Mouse (Mus musculus) cortical plate, adult 2 months (tissue): Measurements from ENCODE around the gene Hsd17b3. TPM values are rescaled to one million over a fixed set of nuclear protein-coding genes. Genes with fewer than 3 reads are reported as not detected.

Experiments used
- H3K27ac ChIP-seq: fragments of 200-500 bp; 2 replicates; pipeline ENCODE4 v1.5.1; 2012; ENCODE audit warnings: low read length, control low read depth, inconsistent platforms; ENCODE audit not compliant: insufficient read depth
- H3K4me1 ChIP-seq: fragments of 200-500 bp; 2 replicates; pipeline ENCODE4 v1.6.1; 2011; ENCODE audit warnings: low read length; ENCODE audit not compliant: control insufficient read depth, insufficient read depth
- H3K4me3 ChIP-seq: fragments of 200-500 bp; 2 replicates; pipeline ENCODE4 v1.5.1; 2011; ENCODE audit warnings: mild to moderate bottlenecking, low read length, control low read depth; ENCODE audit not compliant: insufficient read depth
- CTCF ChIP-seq: fragments of 200-500 bp; IDR thresholded peaks from 2 replicates; pipeline ENCODE4 v1.5.1; 2011; ENCODE audit warnings: mild to moderate bottlenecking, control low read depth, low read length; ENCODE audit not compliant: insufficient read depth; ENCODE audit errors: extremely low read depth
- POLR2A ChIP-seq: fragments of 200-500 bp; IDR thresholded peaks from 2 replicates; pipeline ENCODE4 v1.6.1; 2011; ENCODE audit warnings: mild to moderate bottlenecking, low read length, control low read depth; ENCODE audit not compliant: insufficient read depth; ENCODE audit errors: extremely low read depth
- polyA plus RNA-seq: library from polyadenylated mRNA; depleted of rRNA; stranded (reverse); fragments of >200 nt; gene quantifications from 2 replicates; pipeline ENCODE4 v1.2.3, GENCODE M21; 2012

The Hsd17b3 gene
- polyA plus RNA-seq, 1 experiment, result not detected

DNA sequence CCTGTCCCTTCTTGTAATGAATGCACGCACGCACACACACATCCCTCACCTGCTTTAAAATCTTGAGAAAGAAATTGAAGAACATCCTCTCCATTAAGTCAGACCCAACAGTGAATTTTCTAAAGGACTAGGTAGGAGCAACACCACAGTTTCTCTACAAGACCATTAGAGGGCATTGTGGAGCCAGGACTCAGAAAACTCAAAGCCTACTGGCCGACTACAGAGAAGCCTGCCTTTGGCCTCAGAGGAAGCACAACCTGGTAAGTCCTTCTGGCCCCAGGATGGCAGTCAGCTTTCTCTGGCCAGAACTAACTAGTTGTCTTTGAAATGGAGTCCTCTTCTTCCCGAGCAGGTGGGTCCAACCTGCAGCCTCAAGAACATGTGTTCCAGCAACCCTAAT is 38.1 kb downstream of the Hsd17b3 start:
- no peak for TF ChIP-seq POLR2A
- TF ChIP-seq CTCF, result peak; percentile 30; the same call in 1 of the 2 replicates
- Histone ChIP-seq H3K4me1 (no peaks in the 10 kb centered on the region), H3K4me3 (no peak overlapping the region), H3K27ac (no peak overlapping the region)

DNA sequence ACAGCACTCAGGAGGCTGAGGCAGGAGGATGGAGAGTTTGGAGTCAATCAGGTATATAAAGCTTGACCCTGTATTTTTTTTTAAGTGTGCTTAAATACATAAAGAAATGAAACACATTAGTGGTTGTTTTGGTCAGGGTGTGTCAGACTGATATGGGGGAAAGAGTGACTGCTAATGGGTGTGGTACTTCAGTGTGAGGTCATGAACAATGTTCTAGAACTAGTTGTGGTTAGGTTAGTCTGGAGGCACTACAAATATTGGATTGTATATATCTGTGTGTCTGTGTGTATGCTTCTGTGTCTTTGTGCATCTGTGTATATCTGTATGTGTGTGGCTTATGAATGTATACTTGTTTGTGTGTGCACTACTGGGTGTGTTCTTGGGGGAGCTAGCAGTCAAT is 39.5 kb downstream of the Hsd17b3 start:
- H3K4me3 ChIP-seq, result no peak overlapping the region
- no peak overlapping the region for H3K27ac ChIP-seq
- H3K4me1 ChIP-seq, result no peaks in the 10 kb centered on the region
- no peak for TF ChIP-seq POLR2A
- TF ChIP-seq CTCF, result no peak

DNA sequence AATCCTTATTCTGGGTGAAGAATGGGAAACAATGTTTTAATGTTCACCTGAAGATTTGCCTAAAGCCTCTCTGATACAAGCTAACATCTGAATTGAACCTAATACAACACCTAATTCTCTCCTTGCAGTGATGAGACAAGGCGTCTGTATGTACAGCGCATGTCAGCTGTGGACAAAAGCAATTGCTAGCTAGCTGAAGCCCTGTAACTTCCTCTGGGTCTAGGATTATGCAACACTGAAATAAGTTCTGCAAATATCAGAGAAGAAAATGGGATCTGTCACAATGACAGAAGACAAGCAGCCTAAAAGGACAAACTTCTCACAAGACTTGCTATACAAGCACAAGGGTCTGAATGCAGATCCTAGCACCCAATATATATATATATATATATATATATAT is 40.6 kb downstream of the Hsd17b3 start:
- Histone ChIP-seq H3K4me3 (no peak overlapping the region), H3K27ac (no peak overlapping the region), H3K4me1 (no peaks in the 10 kb centered on the region)
- no peak for TF ChIP-seq POLR2A
- no peak for TF ChIP-seq CTCF

DNA sequence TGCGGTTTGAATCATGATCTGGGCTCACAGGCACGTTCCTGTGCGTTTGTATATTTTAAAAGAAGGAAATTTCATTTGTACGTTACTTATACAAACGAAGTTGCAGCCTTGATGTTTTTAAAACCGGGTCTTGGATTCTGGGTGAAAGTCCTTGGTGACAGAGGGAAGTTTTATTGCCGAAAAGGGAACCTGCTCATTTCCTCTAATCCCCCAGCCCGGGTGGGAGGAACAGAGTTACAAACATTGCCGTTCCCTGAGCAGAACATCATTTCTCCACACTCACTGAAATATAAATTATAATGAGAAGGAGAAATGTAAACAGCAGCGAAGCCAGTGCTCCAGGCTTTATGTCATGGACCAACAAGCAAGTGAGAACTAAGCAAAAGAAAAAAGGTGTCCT is 49.1 kb downstream of the Hsd17b3 start:
- Histone ChIP-seq H3K4me1 (no peaks in the 10 kb centered on the region), H3K27ac (no peak overlapping the region), H3K4me3 (no peak overlapping the region)
- TF ChIP-seq CTCF, result no peak
- TF ChIP-seq POLR2A, result no peak

DNA sequence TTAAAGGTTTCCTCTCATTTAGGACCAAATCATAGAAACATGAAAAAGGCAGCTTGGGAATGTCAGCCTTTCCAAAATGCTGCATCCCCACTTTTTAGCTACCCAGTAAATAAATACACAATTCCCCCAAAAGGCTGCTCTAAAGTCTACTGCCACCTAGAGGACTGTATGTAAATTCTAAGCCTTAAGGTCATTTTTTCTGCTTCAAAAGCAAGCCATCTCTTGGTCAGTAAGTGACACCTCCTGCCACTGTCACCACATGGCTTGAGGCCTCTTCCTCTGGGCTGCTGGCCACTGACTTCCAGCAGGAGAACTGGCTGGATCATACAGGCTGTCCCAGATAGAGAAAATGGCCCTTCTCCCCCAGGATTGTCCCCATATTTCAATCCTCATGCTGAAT is 50.9 kb downstream of the Hsd17b3 start:
- no peak overlapping the region for H3K27ac ChIP-seq
- no peak for TF ChIP-seq CTCF
- no peak for TF ChIP-seq POLR2A
- no peaks in the 10 kb centered on the region for H3K4me1 ChIP-seq
- H3K4me3 ChIP-seq, result no peak overlapping the region

DNA sequence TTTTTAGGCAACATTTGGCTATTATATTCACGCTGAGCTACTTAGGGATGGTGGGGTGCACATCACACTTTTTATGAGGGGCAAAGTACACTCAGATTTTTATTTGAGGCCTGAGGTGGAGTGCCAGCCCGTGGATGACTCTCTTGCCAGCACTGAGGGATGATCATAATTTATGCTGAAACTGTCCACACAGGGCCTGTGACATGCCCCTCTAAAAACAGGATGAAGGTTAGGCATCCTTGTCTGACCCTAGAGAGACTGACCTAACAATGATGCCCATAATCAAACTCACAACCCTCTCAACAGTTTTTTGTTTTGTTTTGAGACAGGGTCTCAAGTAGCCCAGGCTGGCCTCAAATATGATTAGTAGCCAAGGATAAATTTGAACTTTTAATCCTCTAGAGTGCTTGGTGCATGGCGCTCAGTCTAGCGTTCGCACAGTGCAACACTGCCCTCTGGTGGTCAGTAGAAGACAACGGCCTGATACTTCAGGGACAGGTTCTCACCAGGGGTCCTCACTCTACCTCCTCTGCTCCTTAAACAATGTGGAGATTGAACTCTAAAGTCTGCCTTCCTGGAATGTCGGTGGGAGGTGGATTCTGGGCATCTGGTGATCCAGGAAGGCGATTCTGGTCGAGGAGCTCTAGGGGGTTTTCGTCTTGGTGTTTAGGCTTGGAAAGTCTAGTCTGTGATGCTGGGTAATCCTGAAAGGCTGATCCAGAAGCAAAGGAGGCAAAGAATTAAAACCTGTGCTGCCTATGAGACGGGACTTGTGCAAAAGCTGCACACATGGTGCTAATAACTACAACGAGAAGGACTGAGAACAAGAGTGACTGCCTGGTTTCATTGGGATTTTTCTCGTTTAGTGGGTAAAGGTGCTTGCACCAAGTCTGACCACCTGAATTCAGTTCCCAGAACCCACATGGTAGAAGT is 52.7 kb downstream of the Hsd17b3 start:
- Histone ChIP-seq H3K27ac (no peak overlapping the region), H3K4me1 (no peaks in the 10 kb centered on the region), H3K4me3 (no peak overlapping the region)
- TF ChIP-seq CTCF (peak; percentile 94), POLR2A (no peak)

DNA sequence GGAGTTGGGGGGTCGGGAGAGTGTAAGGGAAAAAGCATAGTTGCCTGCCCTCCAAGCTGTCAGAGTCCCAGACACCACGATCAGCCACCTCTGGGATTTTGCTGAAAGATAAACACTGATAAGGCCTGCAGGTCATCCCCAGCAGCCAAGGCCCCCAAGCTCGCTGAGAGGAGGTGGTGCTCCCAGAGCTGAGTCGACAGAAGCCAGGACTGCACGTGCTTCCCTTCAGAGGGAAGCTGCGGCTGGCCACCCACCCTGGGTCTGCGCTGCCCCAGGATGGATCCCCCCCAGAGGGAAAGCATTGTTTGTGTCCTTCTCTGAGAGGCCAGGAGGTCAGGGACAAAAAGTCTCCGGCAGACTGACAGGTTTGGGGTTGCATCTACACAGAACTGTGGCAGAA is 54.0 kb downstream of the Hsd17b3 start:
- no peak overlapping the region for H3K27ac ChIP-seq
- TF ChIP-seq CTCF, result no peak
- TF ChIP-seq POLR2A, result no peak
- no peak overlapping the region for H3K4me3 ChIP-seq
- H3K4me1 ChIP-seq, result no peaks in the 10 kb centered on the region

DNA sequence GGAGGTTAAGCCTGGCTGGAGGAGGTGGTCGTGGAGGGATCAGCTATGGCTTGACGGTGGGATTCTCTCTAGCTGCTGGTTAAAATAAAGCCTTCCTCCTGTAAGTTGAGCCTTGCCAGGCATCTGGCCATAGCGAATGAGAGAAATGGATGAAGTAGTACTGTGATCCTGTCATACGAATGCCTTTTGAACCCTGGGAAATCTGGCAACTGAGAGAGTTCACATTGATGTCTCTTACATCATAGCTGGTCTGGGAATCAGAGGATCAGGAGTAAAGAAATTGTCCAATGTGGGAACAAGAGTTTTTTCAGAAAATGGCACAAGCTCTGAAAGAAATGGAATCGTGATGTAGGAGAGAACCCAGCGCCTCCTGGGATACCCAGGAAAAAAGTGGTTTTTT is 55.1 kb downstream of the Hsd17b3 start:
- Histone ChIP-seq H3K27ac (no peak overlapping the region), H3K4me3 (no peak overlapping the region), H3K4me1 (no peaks in the 10 kb centered on the region)
- TF ChIP-seq CTCF, result no peak
- no peak for TF ChIP-seq POLR2A

DNA sequence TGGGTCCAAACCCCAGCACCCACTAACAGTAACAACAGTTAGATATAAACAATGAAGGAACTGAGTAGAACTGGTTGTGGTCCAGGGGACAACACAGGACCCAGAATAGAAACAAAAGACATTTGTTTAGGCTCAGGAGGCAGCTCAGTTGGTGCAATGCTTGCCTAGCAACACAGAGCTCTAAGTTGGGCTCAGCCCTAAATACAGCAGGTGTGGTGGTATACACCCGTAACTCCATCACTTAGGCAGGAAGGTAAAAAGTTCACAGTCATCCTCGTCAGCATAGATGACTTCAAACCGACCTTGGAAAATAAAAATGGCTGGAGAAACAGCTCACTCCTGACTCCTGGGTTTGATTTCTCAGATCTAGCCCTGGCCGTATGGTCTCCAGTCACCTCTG is 55.8 kb downstream of the Hsd17b3 start:
- no peak for TF ChIP-seq CTCF
- Histone ChIP-seq H3K27ac (no peak overlapping the region), H3K4me1 (no peaks in the 10 kb centered on the region), H3K4me3 (no peak overlapping the region)

DNA sequence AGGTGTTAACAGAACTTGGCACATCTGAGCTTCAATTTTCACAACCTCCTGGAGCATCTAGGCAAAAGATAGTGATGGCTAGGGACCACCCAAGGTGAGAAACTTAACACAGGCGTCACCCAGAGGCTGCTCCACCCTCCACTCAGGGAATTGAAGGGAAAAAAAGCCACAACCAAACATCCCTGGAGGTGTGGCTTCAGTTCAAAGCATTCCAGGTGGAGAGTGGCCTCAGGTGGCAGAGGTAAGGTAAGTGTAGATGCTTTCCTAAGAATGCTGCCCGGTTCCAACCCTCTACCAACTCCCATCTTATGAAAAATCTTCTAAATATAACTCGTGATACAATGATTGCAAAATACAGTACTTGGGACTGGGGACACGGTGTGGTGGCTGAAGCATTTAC is 57.8 kb downstream of the Hsd17b3 start:
- TF ChIP-seq POLR2A (no peak), CTCF (no peak)
- H3K27ac ChIP-seq, result no peak overlapping the region
- H3K4me3 ChIP-seq, result no peak overlapping the region
- no peaks in the 10 kb centered on the region for H3K4me1 ChIP-seq
